Mouse (Mus musculus) heart, postnatal 10 days (tissue): ENCODE measurements around the gene Dner. TPM values are rescaled to one million over a fixed set of nuclear protein-coding genes. Genes with fewer than 3 reads are reported as not detected.

ENCODE experiments used
- DNase-seq, 2 experiments: peaks; one replicate each; pipeline ENCODE4 v3.0.0; 2021
- intact Hi-C: fragments of 180-260 bp; cut with DNase I; formaldehyde crosslinking; loops from one replicate; pipeline ENCODE4 v1.15.1; 2025
- total RNA-seq, 2 experiments: library from RNA; stranded (reverse); gene quantifications; 2 replicates each; pipeline ENCODE4 v1.2.3; 2021

Gene Dner
- total RNA-seq, 2 experiments from 2014 or later, result 0.25 to 0.31 TPM

- intact Hi-C loops, result no loop called here
- no peak for DNase-seq
These were observed 228.4 kb downstream of the Dner start for GRCm38 (mm10) chr1:84467664-84468063.

GRCm38 (mm10) chr1:84464761-84465160 lies 231.3 kb downstream of the Dner start:
- intact Hi-C loops, result no loop called here
- no peak for DNase-seq

GRCm38 (mm10) chr1:84463976-84464662 lies 231.9 kb downstream of the Dner start:
- intact Hi-C loops, result no loop called here

GRCm38 (mm10) chr1:84449566-84450278 lies 246.3 kb downstream of the Dner start:
- peak; percentile 20 to 36 for DNase-seq
- intact Hi-C loops, result no loop called here

More at GRCm38 (mm10) chr1:84463976-84464662, 231.9 kb downstream of the Dner start:
- DNase-seq, result no peak

- no peak for DNase-seq
- intact Hi-C loops, result no loop called here
These were observed 252.4 kb downstream of the Dner start for GRCm38 (mm10) chr1:84443640-84444039.

- DNase-seq, result no peak
- intact Hi-C loops, result no loop called here
These were observed 253.0 kb downstream of the Dner start for GRCm38 (mm10) chr1:84443050-84443449.

- DNase-seq, result no peak
- intact Hi-C loops, result no loop called here
These were observed 254.6 kb downstream of the Dner start for GRCm38 (mm10) chr1:84441419-84441818.

GRCm38 (mm10) chr1:84437565-84437964 lies 258.5 kb downstream of the Dner start:
- intact Hi-C loops, result loop anchor here (10.0 kb wide), 1 partner anchor 257 kb away; the partner anchor contains the start of gene Dner
- DNase-seq, result no peak

- intact Hi-C loops, result loop anchor here (10.0 kb wide), 1 partner anchor 259 kb away; the partner anchor contains the start of gene Dner
- no peak for DNase-seq
These were observed 259.7 kb downstream of the Dner start for GRCm38 (mm10) chr1:84436281-84436680.

- no peak for DNase-seq
- intact Hi-C loops, result loop anchor here (5.0 to 10.0 kb wide), 2 partner anchors 149 to 261 kb away; partner anchors contain the start of gene Dner
These were observed 262.6 kb downstream of the Dner start for GRCm38 (mm10) chr1:84433291-84433980.

GRCm38 (mm10) chr1:84432311-84432710 lies 263.7 kb downstream of the Dner start:
- intact Hi-C loops, result loop anchor here (5.0 to 10.0 kb wide), 2 partner anchors 150 to 262 kb away; partner anchors contain the start of gene Dner
- no peak for DNase-seq

GRCm38 (mm10) chr1:84428331-84428730 lies 267.7 kb downstream of the Dner start:
- intact Hi-C loops, result no loop called here
- DNase-seq, result no peak

GRCm38 (mm10) chr1:84427757-84428156 lies 268.3 kb downstream of the Dner start:
- DNase-seq, result no peak
- intact Hi-C loops, result no loop called here

- no peak for DNase-seq
- intact Hi-C loops, result no loop called here
These were observed 269.3 kb downstream of the Dner start for GRCm38 (mm10) chr1:84426679-84427078.

GRCm38 (mm10) chr1:84422881-84423280 lies 273.1 kb downstream of the Dner start:
- intact Hi-C loops, result no loop called here
- no peak for DNase-seq

GRCm38 (mm10) chr1:84421845-84422244 lies 274.2 kb downstream of the Dner start:
- DNase-seq, result no peak
- intact Hi-C loops, result no loop called here

- DNase-seq, result no peak
- intact Hi-C loops, result no loop called here
These were observed 276.6 kb downstream of the Dner start for GRCm38 (mm10) chr1:84419416-84419815.

GRCm38 (mm10) chr1:84418511-84418910 lies 277.5 kb downstream of the Dner start:
- no peak for DNase-seq
- intact Hi-C loops, result no loop called here

- intact Hi-C loops, result no loop called here
- DNase-seq, result no peak
These were observed 278.2 kb downstream of the Dner start for GRCm38 (mm10) chr1:84417761-84418238.

- no peak for DNase-seq
- intact Hi-C loops, result no loop called here
These were observed 278.7 kb downstream of the Dner start for GRCm38 (mm10) chr1:84417276-84417675.

- no peak for DNase-seq
- intact Hi-C loops, result no loop called here
These were observed 281.6 kb downstream of the Dner start for GRCm38 (mm10) chr1:84414464-84414863.
